Mouse (Mus musculus): ENCODE results near the gene Rhobtb1. TPM values are rescaled to one million over a fixed set of nuclear protein-coding genes. Genes with fewer than 3 reads are reported as not detected.
A peak's percentile ranks its signal among the peaks of the same experiment; 100 is the strongest.

The Rhobtb1 gene
- polyA plus RNA-seq, 1 experiment from 2014 or later, result 11.3 TPM

DNA sequence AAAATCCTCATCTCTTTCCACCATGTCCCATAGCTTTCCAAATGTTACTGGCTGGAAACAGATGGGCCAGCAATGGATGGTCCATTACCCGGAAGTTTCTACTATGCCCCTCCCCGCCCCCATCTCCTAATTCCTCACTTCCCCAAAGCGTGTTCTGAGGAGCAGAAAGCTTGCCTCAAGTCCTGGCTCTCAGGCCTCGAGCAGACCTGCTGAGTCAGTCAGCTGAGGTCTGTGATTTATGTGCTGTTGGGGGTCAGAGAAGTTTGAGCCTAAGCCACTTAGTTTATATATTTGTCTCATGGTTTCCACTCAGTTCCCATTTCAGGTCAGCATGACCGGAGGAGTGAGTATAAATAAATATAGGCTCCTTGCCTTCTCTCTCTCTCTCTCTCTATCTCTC lies 157.9 kb downstream of the Rhobtb1 start:
- H3K4me3 ChIP-seq (ENCODE audit: low read length), result no peak overlapping the region
- no peak for ATAC-seq
- no peaks in the 10 kb centered on the region for H3K9me3 ChIP-seq (ENCODE audit: control insufficient read depth, low read length)
- no peak overlapping the region for H3K4me2 ChIP-seq (ENCODE audit: low read depth, low read length)
- H3K36me3 ChIP-seq (ENCODE audit: control insufficient read depth, insufficient read depth, low read length), result no peaks in the 10 kb centered on the region
- WGBS, result 50% methylated on average over 5 of the region's 5 CpGs
- H3K9ac ChIP-seq (ENCODE audit: low read depth, low read length), result no peak overlapping the region
- peaks cover 9% of the 10 kb centered on the region for H3K4me1 ChIP-seq (ENCODE audit: control insufficient read depth, insufficient read depth, low read length)
- no peak overlapping the region for H3K27ac ChIP-seq (ENCODE audit: low read length)
- H3K27me3 ChIP-seq (replicated peaks; ENCODE audit: control insufficient read depth, insufficient read depth, low read length), result no peaks in the 10 kb centered on the region

DNA sequence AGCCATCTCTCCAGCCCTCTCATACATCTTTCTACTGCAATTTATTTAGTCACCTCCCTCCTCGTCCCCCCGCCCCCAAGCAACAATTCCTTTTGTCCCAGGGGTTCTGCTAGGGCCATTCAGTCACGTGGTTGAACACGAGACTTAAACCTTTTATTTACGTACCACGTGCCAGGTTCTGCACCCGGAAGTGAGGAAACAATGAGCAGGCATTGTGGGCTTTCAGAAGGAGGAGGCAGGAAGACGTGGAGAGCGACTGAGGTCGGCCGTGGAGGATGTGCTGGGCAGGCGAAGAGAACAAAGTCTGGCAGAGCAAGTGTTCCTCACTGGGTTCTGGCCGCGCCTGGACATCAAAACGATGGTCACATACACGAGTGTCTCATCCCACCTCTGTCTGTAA lies 160.6 kb downstream of the Rhobtb1 start:
- no peaks in the 10 kb centered on the region for H3K4me1 ChIP-seq (ENCODE audit: control insufficient read depth, insufficient read depth, low read length)
- no peak overlapping the region for H3K4me3 ChIP-seq (ENCODE audit: low read length)
- H3K27ac ChIP-seq (ENCODE audit: low read length), result no peak overlapping the region
- H3K4me2 ChIP-seq (ENCODE audit: low read depth, low read length), result no peak overlapping the region
- 79% methylated on average over 16 of the region's 16 CpGs for WGBS
- H3K27me3 ChIP-seq (replicated peaks; ENCODE audit: control insufficient read depth, insufficient read depth, low read length), result no peaks in the 10 kb centered on the region
- no peak for ATAC-seq
- H3K9me3 ChIP-seq (ENCODE audit: control insufficient read depth, low read length), result no peaks in the 10 kb centered on the region
- H3K36me3 ChIP-seq (ENCODE audit: control insufficient read depth, insufficient read depth, low read length), result no peaks in the 10 kb centered on the region
- no peak overlapping the region for H3K9ac ChIP-seq (ENCODE audit: low read depth, low read length)

DNA sequence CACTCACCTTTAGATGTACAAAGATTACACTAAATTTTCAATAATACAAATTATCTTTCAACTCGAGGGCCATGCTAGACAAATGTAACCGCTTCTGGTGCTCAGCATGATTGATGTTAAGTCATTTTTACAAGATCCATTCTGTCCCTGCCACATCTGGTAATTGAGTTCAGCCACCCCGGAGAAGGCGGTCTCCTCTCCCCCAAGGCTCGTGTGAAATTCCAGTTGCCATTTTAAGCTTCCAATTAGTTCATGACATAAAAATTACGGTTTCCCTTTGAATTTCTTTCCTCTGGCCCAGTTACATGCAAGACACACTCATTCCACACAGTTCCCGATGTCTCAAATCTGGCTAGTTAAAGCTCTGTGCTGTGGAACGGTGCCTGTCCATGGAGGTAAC lies 162.7 kb downstream of the Rhobtb1 start:
- H3K9ac ChIP-seq (ENCODE audit: low read depth, low read length), result no peak overlapping the region
- no peaks in the 10 kb centered on the region for H3K9me3 ChIP-seq (ENCODE audit: control insufficient read depth, low read length)
- no peaks in the 10 kb centered on the region for H3K36me3 ChIP-seq (ENCODE audit: control insufficient read depth, insufficient read depth, low read length)
- WGBS, result 65% methylated on average over 8 of the region's 8 CpGs
- ATAC-seq, result no peak
- no peak overlapping the region for H3K4me3 ChIP-seq (ENCODE audit: low read length)
- no peaks in the 10 kb centered on the region for H3K4me1 ChIP-seq (ENCODE audit: control insufficient read depth, insufficient read depth, low read length)
- no peak overlapping the region for H3K4me2 ChIP-seq (ENCODE audit: low read depth, low read length)
- H3K27me3 ChIP-seq (replicated peaks; ENCODE audit: control insufficient read depth, insufficient read depth, low read length), result no peaks in the 10 kb centered on the region
- H3K27ac ChIP-seq (ENCODE audit: low read length), result no peak overlapping the region

DNA sequence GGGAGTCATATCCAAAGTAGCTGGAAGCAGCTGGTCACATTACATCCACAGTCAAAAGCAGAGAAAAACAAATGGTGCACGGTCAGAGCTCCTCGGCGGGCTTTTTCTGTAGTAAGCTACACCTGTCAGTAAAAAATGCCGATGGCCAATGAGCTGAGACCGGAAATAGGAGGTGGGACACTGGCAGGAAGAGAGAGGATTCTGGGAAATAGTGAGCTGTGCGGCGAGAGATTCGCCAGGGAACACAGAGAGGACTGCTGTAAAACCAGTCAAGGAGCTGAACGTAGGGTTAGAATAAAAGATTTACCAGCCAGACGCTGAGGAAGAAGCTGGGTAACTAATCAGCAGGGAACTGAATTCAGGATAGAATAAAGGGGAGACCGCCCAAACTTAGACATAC lies 167.3 kb downstream of the Rhobtb1 start:
- H3K27me3 ChIP-seq (replicated peaks; ENCODE audit: control insufficient read depth, insufficient read depth, low read length), result no peaks in the 10 kb centered on the region
- H3K4me1 ChIP-seq (ENCODE audit: control insufficient read depth, insufficient read depth, low read length), result peaks cover 7% of the 10 kb centered on the region; the same call in 1 of the 2 replicates
- H3K27ac ChIP-seq (ENCODE audit: low read length), result no peak overlapping the region
- no peaks in the 10 kb centered on the region for H3K36me3 ChIP-seq (ENCODE audit: control insufficient read depth, insufficient read depth, low read length)
- WGBS, result 90% methylated on average over 11 of the region's 11 CpGs
- no peaks in the 10 kb centered on the region for H3K9me3 ChIP-seq (ENCODE audit: control insufficient read depth, low read length)
- H3K9ac ChIP-seq (ENCODE audit: low read depth, low read length), result no peak overlapping the region
- ATAC-seq, result no peak
- H3K4me3 ChIP-seq (ENCODE audit: low read length), result no peak overlapping the region
- H3K4me2 ChIP-seq (ENCODE audit: low read depth, low read length), result no peak overlapping the region

DNA sequence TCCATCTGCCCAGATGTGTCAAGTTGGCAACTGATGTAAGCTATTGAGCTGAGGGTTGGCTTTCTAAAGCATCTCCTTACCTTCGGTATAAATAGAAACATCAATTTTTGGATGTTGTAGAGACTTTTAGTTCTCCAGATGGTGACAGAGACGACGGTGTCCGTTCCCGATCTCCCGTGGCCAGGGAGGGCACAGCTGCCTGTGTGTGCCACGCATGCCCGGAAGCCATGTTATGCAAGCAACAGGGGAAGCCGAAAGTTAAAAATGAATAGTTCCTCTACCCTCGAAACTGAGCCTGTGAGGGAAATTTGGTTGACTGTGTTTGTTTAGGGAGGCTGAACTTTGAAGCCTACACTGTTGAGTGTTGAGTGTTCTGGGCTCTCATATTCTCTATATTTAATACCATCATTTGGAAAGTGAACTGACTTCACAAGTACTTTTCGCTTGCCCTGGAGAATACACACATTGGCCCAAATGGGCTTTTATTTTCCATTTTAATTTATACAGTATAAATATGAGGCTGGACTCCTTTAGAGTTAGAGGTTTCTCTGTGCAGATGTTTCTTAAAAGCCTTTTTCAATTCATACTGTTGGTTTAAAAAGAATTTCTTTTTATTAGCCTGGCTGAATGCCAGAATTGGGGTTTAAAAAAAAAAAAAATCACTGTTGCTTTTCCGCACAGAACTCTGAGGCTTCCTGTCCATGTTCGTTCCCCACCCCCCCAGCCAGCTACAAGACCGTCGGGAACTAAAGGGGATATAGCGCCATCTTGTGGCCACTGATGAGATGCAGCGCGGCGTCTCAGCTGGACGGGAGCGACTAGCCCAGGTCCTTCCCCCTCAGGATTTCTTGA lies 169.7 kb downstream of the Rhobtb1 start:
- 41% methylated on average over 21 of the region's 21 CpGs for WGBS
- H3K4me3 ChIP-seq (ENCODE audit: low read length), result peak overlapping the region; percentile 45
- H3K27ac ChIP-seq (ENCODE audit: low read length), result peak overlapping the region; percentile 57; the same call in 1 of the 2 replicates
- H3K27me3 ChIP-seq (replicated peaks; ENCODE audit: control insufficient read depth, insufficient read depth, low read length), result no peaks in the 10 kb centered on the region
- no peaks in the 10 kb centered on the region for H3K36me3 ChIP-seq (ENCODE audit: control insufficient read depth, insufficient read depth, low read length)
- peak overlapping the region; percentile 62 for H3K4me2 ChIP-seq (ENCODE audit: low read depth, low read length)
- no peaks in the 10 kb centered on the region for H3K9me3 ChIP-seq (ENCODE audit: control insufficient read depth, low read length)
- H3K4me1 ChIP-seq (ENCODE audit: control insufficient read depth, insufficient read depth, low read length), result peaks cover 7% of the 10 kb centered on the region; the same call in 1 of the 2 replicates
- no peak overlapping the region for H3K9ac ChIP-seq (ENCODE audit: low read depth, low read length)
- peak; percentile 96 for ATAC-seq

DNA sequence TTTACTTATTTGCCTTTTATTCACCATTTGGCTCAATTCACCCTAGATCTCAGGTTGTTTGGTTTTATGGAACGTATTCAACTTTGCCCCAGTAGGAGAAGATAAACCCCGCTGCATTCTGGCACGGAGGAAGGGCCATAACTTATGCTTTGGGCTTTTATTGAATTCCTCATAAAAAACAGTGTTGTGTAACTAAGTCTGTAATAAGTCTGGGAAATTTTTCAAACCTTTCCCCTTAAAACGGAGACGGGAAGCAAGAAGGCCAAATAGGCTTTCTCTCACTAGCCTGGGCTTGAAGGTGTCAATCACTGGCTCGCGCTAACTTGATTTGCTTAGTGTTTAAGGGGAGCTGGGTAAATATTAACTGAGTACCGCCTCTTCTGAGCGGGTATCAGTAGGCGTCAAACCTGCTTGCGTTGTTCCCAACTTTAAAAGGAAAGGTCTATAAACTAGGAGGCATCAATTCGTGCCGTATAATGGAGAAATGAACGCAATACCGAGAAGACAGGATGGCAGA lies 170.3 kb downstream of the Rhobtb1 start:
- H3K27me3 ChIP-seq (replicated peaks; ENCODE audit: control insufficient read depth, insufficient read depth, low read length), result no peaks in the 10 kb centered on the region
- H3K36me3 ChIP-seq (ENCODE audit: control insufficient read depth, insufficient read depth, low read length), result no peaks in the 10 kb centered on the region
- H3K9me3 ChIP-seq (ENCODE audit: control insufficient read depth, low read length), result no peaks in the 10 kb centered on the region
- peak; percentile 92 for ATAC-seq
- H3K27ac ChIP-seq (ENCODE audit: low read length), result no peak overlapping the region; the same call in 1 of the 2 replicates
- peak overlapping the region; percentile 62 for H3K4me2 ChIP-seq (ENCODE audit: low read depth, low read length)
- peak overlapping the region; percentile 45 for H3K4me3 ChIP-seq (ENCODE audit: low read length)
- no peak overlapping the region for H3K9ac ChIP-seq (ENCODE audit: low read depth, low read length)
- H3K4me1 ChIP-seq (ENCODE audit: control insufficient read depth, insufficient read depth, low read length), result peaks cover 7% of the 10 kb centered on the region; the same call in 1 of the 2 replicates
- 32% methylated on average over 15 of the region's 15 CpGs for WGBS

DNA sequence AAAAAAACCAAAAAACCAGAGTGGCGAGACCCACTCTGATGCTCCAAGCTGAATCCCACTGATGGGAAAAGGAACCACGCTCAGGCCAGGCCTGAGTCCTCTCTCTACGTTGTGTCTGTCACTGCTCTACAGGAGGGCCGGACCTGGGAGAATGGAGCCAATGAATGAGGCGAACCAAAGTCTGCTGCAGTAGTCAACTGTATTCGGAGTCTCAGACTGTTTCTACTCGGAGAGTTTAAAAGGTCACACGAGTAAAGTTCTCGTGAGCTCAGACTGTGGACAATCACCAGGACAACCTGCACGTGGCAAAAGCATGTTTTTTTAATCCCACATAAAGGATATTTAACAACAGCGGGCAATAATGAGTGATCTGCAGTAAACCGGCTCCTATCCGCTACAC lies 172.8 kb downstream of the Rhobtb1 start:
- Histone ChIP-seq H3K4me3 (ENCODE audit: low read length) (no peak overlapping the region), H3K4me1 (ENCODE audit: control insufficient read depth, insufficient read depth, low read length) (peaks cover 7% of the 10 kb centered on the region; the same call in 1 of the 2 replicates), H3K4me2 (ENCODE audit: low read depth, low read length) (no peak overlapping the region), H3K27me3 (replicated peaks; ENCODE audit: control insufficient read depth, insufficient read depth, low read length) (no peaks in the 10 kb centered on the region), H3K27ac (ENCODE audit: low read length) (no peak overlapping the region), H3K9me3 (ENCODE audit: control insufficient read depth, low read length) (no peaks in the 10 kb centered on the region), H3K36me3 (ENCODE audit: control insufficient read depth, insufficient read depth, low read length) (no peaks in the 10 kb centered on the region), H3K9ac (ENCODE audit: low read depth, low read length) (no peak overlapping the region)
- no peak for ATAC-seq
- 81% methylated on average over 13 of the region's 13 CpGs for WGBS

DNA sequence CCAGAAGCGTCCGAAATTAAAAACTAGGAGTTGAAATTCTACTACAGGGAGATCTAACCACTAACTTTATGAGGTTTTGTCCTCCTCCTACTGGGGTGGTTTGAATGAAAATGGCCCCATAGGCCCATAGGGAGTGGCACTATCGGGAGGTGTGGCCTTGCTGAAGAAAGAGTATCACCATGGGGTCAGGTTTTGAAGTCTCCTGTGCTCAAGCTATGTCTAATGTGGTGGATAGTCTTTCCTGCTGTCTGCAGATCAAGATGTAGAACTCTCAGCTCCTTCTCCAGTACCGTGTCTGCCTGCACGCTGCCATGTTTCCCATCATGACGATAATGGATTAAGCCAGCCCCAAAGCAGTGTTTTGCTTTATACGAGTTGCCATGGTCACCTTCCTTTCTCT lies 173.6 kb downstream of the Rhobtb1 start:
- Histone ChIP-seq H3K4me2 (ENCODE audit: low read depth, low read length) (no peak overlapping the region), H3K27ac (ENCODE audit: low read length) (no peak overlapping the region), H3K4me3 (ENCODE audit: low read length) (no peak overlapping the region), H3K4me1 (ENCODE audit: control insufficient read depth, insufficient read depth, low read length) (peaks cover 7% of the 10 kb centered on the region; the same call in 1 of the 2 replicates), H3K27me3 (replicated peaks; ENCODE audit: control insufficient read depth, insufficient read depth, low read length) (no peaks in the 10 kb centered on the region), H3K36me3 (ENCODE audit: control insufficient read depth, insufficient read depth, low read length) (no peaks in the 10 kb centered on the region), H3K9me3 (ENCODE audit: control insufficient read depth, low read length) (no peaks in the 10 kb centered on the region), H3K9ac (ENCODE audit: low read depth, low read length) (no peak overlapping the region)
- WGBS, result 86% methylated on average over 7 of the region's 7 CpGs
- no peak for ATAC-seq

DNA sequence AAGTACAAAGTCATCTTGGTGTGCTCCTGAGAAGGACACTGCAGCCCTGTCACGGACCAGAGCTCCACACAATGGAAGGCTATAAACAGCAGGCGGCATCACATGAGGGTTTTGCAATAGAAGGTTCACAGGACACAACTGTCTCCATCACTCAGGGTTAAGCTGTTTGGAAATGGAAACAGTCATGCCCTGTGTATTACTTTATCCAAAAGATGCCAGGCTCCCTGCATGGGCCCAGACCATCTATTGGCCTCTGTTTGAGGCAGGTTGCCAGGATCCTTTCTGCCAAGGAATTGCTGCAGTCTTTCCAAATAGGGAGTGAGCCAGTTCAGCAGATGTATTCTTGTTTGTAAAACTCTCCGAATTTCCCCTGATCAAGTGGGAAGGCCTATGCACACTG lies 175.2 kb downstream of the Rhobtb1 start:
- no peaks in the 10 kb centered on the region for H3K9me3 ChIP-seq (ENCODE audit: control insufficient read depth, low read length)
- H3K36me3 ChIP-seq (ENCODE audit: control insufficient read depth, insufficient read depth, low read length), result no peaks in the 10 kb centered on the region
- H3K27me3 ChIP-seq (replicated peaks; ENCODE audit: control insufficient read depth, insufficient read depth, low read length), result no peaks in the 10 kb centered on the region
- no peak overlapping the region for H3K4me3 ChIP-seq (ENCODE audit: low read length)
- peaks cover 3% of the 10 kb centered on the region; the same call in 1 of the 2 replicates for H3K4me1 ChIP-seq (ENCODE audit: control insufficient read depth, insufficient read depth, low read length)
- 76% methylated on average over 3 of the region's 3 CpGs for WGBS
- H3K4me2 ChIP-seq (ENCODE audit: low read depth, low read length), result no peak overlapping the region
- no peak overlapping the region for H3K9ac ChIP-seq (ENCODE audit: low read depth, low read length)
- no peak for ATAC-seq
- H3K27ac ChIP-seq (ENCODE audit: low read length), result no peak overlapping the region
